Mouse (Mus musculus) liver, embryonic 12.5 days (tissue): ENCODE data around the gene Gm49394. TPM values are rescaled to one million over a fixed set of nuclear protein-coding genes. Genes with fewer than 3 reads are reported as not detected.

Experiments used
- ATAC-seq: fragments of 200-750 bp; cut with Nextera tagmentation; 2 replicates; pipeline ENCODE4 v1.8.0; 2017; ENCODE audit warnings: moderate number of reproducible peaks, mild to moderate bottlenecking, moderate library complexity
- H3K27ac ChIP-seq: fragments of 300-500 bp; sonication (generic); 2 replicates; pipeline ENCODE4 v1.5.1; 2016; ENCODE audit warnings: mild to moderate bottlenecking
- H3K27me3 ChIP-seq: fragments of 300-500 bp; sonication (generic); replicated peaks from 2 replicates; pipeline ENCODE4 v1.6.1; 2016; ENCODE audit warnings: mild to moderate bottlenecking, moderate library complexity
- H3K36me3 ChIP-seq: fragments of 300-500 bp; sonication (generic); 2 replicates; pipeline ENCODE4 v1.6.1; 2016; ENCODE audit warnings: mild to moderate bottlenecking, moderate library complexity
- H3K4me1 ChIP-seq: fragments of 300-500 bp; sonication (generic); 2 replicates; pipeline ENCODE4 v1.6.1; 2016
- H3K4me2 ChIP-seq: fragments of 300-500 bp; sonication (generic); 2 replicates; pipeline ENCODE4 v1.6.1; 2016; ENCODE audit warnings: mild to moderate bottlenecking, moderate library complexity
- H3K4me3 ChIP-seq: fragments of 300-500 bp; sonication (generic); 2 replicates; pipeline ENCODE4 v1.5.1; 2016; ENCODE audit warnings: mild to moderate bottlenecking, moderate library complexity
- H3K9ac ChIP-seq: fragments of 300-500 bp; sonication (generic); 2 replicates; pipeline ENCODE4 v1.6.1; 2016; ENCODE audit warnings: mild to moderate bottlenecking, moderate library complexity
- H3K9me3 ChIP-seq: fragments of 300-500 bp; sonication (generic); replicated peaks from 2 replicates; pipeline ENCODE4 v1.6.1; 2016; ENCODE audit warnings: mild to moderate bottlenecking, moderate library complexity
- WGBS: fragments of 180-500 bp; shearing (Covaris S2); methylation state at CpG from one replicate; pipeline ENCODE4 v1.1.7; 2016; ENCODE audit not compliant: insufficient replicate concordance; 5-methylcytosine and 5-hydroxymethylcytosine counted together
- polyA plus RNA-seq: library from polyadenylated mRNA; unstranded; fragments of >200 nt; fragmentation: Nextera tagmentation; extraction: Ambion mirVana; gene quantifications from 2 replicates; pipeline ENCODE4 v1.2.1, GENCODE M21; 2016

The Gm49394 gene
- polyA plus RNA-seq = not detected in 2 replicates

DNA sequence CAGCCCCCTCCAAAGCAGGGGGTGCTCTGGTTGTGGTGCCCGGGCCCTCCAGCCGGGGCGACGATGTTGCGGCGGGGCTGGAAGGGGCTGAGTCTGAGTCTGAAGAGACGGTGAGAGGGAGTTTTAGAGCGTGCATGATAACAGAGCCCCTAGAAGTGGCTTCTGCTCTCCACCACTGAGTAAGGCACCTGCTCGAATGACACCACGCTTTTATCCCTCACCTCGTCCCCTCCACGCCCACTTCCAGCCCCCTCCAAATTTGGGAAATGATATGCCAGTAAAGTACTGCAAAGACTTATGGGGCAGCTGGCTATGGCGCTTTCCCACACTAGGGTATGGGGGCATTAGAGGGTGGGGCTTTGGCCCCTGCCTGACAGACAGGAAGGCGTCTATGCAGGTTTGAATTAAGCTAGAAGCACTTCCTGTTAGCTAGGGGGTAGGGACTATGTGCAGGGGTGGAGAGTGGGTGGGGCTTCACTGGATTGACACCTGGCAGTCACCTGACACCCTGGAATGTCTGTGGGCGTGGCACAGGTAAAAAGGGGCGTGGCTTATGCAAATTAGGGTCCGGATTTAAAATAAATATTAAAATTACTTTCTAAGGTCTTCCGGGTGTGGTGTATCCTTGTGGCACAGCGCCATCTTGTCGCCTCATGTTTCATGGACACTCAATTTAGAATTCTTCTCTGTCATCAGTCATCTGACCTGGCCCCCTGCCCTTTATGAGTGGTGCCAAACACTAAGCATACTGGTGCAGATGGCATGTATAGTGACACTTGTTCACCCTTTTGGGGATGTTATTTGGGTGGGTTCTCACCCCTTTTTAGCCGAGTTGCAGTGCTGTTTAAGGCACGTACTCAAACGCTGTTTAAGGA lies at the start of gene Gm49394:
Gm49394 (minus strand) TSS at position 192 of the 875 bp plus-strand sequence.
- Histone ChIP-seq H3K4me3 (no peak within 1 kb of the TSS), H3K27me3 (peaks cover 28% of the 10 kb centered on the region), H3K4me1 (0 out of 2 replicates have a peak, but pooled peaks cover 3% of the 10 kb centered on the region), H3K27ac (no peak within 1 kb of the TSS), H3K9me3 (peaks cover 30% of the 10 kb centered on the region), H3K4me2 (no peak within 1 kb of the TSS), H3K9ac (no peak within 1 kb of the TSS), H3K36me3 (peaks cover 23% of the 10 kb centered on the region)
- WGBS = 75% methylated on average over 23 of the region's 23 CpGs
- ATAC-seq = no peak

DNA sequence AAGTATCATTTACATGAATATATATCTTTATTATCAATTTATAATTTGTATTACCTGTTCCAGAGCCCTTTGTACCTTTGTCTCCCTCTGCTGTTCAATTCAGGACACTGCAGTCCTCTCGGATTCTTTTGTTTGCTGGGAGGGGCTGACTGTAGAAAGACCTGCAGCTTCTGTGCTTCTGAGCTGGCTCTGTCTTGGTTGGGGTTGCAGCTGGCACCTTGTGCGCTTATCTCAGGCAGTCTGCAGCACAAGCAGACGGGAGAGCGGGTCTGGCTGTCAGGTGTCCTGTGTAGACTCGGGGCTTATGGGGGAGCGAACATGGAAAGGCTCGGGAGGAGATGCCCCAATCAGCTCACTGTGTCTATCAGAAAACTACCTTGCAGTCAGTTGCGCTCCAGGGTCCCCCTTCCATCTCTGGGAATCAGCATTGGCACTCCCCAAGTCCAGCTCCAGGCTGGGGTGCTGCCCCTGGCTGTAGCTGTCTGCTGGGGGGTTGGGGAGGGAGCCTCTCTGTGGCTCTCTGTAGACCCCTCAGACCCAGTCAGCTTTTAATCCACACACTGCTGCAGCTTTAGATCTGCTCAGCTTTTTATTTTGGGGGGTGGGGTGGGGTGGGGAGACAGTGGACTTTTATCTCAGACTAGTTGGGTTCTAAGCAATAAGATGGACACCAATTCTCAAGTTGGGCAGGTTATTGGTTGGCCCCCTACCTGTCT lies 45.2 kb upstream of the Gm49394 start:
- Histone ChIP-seq H3K27ac (no peak overlapping the region), H3K9ac (no peak overlapping the region), H3K36me3 (no peaks in the 10 kb centered on the region), H3K4me2 (no peak overlapping the region), H3K9me3 (no peaks in the 10 kb centered on the region), H3K4me1 (no peaks in the 10 kb centered on the region), H3K4me3 (no peak overlapping the region), H3K27me3 (no peaks in the 10 kb centered on the region)
- no peak for ATAC-seq
- 18% methylated on average over 8 of the region's 8 CpGs for WGBS

DNA sequence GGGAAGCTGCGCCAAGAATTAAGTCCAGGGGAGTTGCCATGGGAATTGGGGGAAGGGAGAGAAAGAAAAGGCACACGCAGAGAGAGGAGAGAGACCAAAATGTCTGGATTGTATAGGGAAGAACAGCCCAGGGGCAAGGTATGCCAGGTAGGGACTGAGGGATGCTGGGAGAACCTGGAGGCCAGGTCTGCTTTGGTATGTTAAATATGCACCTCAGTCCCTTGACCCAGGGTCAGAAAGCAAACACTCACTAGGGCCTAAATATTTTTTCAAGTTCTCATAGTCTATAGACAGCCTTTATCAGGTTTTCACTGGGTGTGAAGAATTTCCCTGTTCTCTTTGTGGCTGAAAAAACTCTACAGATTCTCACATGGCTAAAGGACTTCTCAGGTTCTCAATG lies 37.1 kb upstream of the Gm49394 start:
- ATAC-seq = no peak
- no peak overlapping the region for H3K9ac ChIP-seq
- H3K27ac ChIP-seq = no peak overlapping the region
- WGBS = 58% methylated on average over 2 of the region's 2 CpGs
- H3K27me3 ChIP-seq = no peaks in the 10 kb centered on the region
- H3K4me3 ChIP-seq = no peak overlapping the region
- no peaks in the 10 kb centered on the region for H3K4me1 ChIP-seq
- no peak overlapping the region for H3K4me2 ChIP-seq
- no peaks in the 10 kb centered on the region for H3K36me3 ChIP-seq
- no peaks in the 10 kb centered on the region for H3K9me3 ChIP-seq

DNA sequence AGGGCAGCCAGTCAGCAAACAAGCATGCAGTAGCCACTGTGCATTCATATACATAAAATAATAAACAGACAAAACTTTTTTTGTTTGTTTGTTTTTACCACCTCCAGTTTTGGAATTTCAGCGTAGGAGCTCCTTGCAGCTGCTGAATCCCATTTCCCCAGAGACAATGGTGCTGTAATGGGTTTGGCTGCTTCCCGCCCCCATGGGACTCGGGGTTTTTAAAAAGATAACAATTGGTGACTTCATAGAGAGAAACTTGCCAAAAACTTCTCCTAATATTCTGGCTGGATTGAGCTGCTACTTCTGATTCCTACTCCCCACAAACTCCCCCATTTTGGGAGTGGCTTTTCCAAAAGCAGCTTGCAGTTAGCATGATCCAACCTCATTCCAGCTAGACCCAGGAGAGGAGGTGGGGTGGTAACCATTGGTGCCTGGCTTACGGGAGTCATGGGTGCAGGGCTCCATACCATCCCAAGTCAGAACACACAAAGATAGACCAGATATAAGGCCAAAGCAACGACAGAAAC lies 29.7 kb upstream of the Gm49394 start:
- Histone ChIP-seq H3K4me2 (no peak overlapping the region), H3K4me1 (no peaks in the 10 kb centered on the region), H3K27ac (no peak overlapping the region), H3K9ac (no peak overlapping the region), H3K27me3 (no peaks in the 10 kb centered on the region), H3K9me3 (no peaks in the 10 kb centered on the region), H3K4me3 (no peak overlapping the region), H3K36me3 (no peaks in the 10 kb centered on the region)
- no peak for ATAC-seq
- 57% methylated on average over 5 of the region's 5 CpGs for WGBS

DNA sequence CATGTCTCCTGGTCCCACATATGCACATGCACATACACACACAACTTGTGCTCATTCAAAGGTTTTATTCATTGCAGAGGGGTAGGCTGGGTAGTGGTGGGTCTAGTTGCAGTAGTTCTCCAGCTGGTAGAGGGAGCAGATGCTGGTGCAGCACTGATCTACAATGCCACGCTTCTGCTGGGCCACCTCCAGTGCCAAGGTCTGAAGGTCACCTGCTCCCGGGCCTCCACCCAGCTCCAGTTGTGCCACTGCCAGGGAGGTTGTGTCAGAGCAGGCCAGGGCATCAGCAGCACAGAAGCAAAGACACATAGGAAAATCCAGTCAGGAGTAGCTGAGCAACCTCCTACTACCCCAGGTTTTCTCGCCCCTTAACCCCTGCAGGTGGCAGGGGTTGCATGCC lies 8.9 kb upstream of the Gm49394 start:
- Histone ChIP-seq H3K4me1 (no peaks in the 10 kb centered on the region), H3K9me3 (no peaks in the 10 kb centered on the region), H3K4me3 (no peak overlapping the region), H3K36me3 (no peaks in the 10 kb centered on the region), H3K27ac (no peak overlapping the region), H3K27me3 (0 out of 2 replicates have a peak, but pooled peaks cover 17% of the 10 kb centered on the region), H3K4me2 (no peak overlapping the region), H3K9ac (no peak overlapping the region)
- no peak for ATAC-seq
- WGBS = 66% methylated on average over 3 of the region's 3 CpGs

DNA sequence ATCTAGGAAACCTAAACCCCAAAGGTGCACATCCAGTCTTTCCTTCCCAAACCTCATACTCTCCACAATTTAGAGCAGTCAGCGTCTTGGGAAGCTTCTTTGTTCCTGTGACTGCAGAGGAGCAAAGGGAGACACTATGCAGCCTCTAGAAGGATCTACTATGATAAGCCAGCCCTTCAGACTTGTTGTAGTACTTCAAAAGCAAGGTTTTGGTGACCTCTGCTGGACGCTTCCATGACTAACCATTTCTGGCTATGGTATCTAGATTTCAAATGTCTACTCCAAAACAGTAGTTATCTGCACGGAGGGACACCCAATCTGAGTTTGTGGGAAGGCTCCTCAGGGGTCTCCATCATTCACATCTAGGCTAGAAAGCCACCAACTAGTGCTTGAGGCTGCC lies 5.9 kb upstream of the Gm49394 start:
- Histone ChIP-seq H3K9ac (no peak overlapping the region), H3K4me3 (no peak overlapping the region)
- no peak for ATAC-seq

DNA sequence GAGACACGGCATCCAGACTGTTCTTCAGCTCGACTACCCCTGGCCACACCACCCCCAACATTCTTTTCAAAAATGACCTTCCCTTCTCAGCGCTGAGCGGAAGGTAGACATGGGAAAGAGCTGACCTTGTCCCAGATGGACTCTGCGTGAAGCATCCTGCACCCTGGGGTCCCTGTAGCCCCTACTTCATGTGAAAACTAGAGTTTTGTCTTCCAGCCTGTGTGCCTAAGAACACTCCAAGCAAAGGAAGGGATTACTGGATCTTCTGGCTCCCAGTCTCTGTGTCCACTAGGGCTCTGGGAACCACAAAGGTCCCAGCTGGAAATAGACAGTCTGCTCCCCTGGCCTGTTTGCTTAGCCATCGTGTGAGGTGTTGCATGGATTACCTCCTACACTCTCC lies 5.4 kb upstream of the Gm49394 start:
- Histone ChIP-seq H3K27ac (no peak overlapping the region), H3K27me3 (0 out of 2 replicates have a peak, but pooled peaks cover 13% of the 10 kb centered on the region), H3K36me3 (no peaks in the 10 kb centered on the region), H3K9ac (no peak overlapping the region), H3K4me3 (no peak overlapping the region), H3K9me3 (peaks cover 14% of the 10 kb centered on the region), H3K4me1 (no peaks in the 10 kb centered on the region), H3K4me2 (no peak overlapping the region)
- ATAC-seq = no peak
- 58% methylated on average over 6 of the region's 6 CpGs for WGBS

More for the DNA sequence above, 5.9 kb upstream of the Gm49394 start:
- 3% methylated on average over 3 of the region's 3 CpGs for WGBS
- H3K4me2 ChIP-seq = no peak overlapping the region
- 0 out of 2 replicates have a peak, but pooled peaks cover 17% of the 10 kb centered on the region for H3K27me3 ChIP-seq
- H3K27ac ChIP-seq = no peak overlapping the region
- peaks cover 10% of the 10 kb centered on the region; the same call in 1 of the 2 replicates for H3K9me3 ChIP-seq
- no peaks in the 10 kb centered on the region for H3K36me3 ChIP-seq
- H3K4me1 ChIP-seq = no peaks in the 10 kb centered on the region

DNA sequence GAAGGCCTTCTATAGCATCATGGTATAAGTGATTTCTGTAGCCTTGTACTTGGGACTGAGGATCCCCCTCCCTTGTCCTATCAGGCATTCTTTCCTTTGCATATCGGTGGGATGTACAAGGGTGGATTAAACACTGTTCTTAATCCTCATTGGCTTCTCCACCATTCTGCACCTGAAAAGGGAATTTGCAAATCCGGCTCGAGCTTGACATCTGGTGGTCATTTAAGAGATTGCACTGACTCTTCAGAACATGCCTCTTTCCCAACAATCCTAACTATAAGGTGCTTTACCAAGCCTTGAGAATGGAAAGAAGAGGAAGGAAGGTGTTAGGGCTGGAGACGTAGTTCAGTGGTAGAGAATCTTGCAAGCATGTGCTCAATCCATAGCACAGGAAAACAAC lies 2.4 kb upstream of the Gm49394 start:
- H3K4me3 ChIP-seq = no peak overlapping the region
- no peak overlapping the region for H3K9ac ChIP-seq
- no peak overlapping the region for H3K27ac ChIP-seq
- H3K4me1 ChIP-seq = no peaks in the 10 kb centered on the region
- peaks cover 16% of the 10 kb centered on the region for H3K36me3 ChIP-seq
- no peak overlapping the region for H3K4me2 ChIP-seq
- H3K27me3 ChIP-seq = peaks cover 7% of the 10 kb centered on the region; the same call in 1 of the 2 replicates
- peaks cover 30% of the 10 kb centered on the region for H3K9me3 ChIP-seq
- ATAC-seq = no peak
- WGBS = 14% methylated on average over 4 of the region's 4 CpGs

DNA sequence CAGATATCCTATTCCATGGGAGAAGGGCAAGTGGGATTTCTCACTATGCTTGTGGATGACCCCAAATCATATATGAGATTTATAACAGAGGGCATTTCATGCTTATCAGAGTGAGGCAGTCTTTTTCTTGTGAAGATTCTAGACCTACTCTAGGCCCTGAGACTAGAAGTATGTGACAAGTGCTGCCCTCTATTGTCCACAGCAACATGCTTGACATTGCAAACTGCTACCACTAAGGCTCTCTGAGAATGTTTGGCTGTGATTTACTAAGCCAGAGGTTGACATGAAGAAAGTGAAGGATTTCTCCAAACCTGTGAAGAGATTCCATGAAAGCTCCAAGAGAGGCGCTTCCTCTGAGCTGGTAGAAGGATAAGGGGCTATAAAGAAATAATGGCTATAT lies 1.3 kb upstream of the Gm49394 start:
- peaks cover 30% of the 10 kb centered on the region for H3K9me3 ChIP-seq
- WGBS = 81% methylated on average over 1 of the region's 1 CpGs
- no peak overlapping the region for H3K4me2 ChIP-seq
- H3K27ac ChIP-seq = no peak overlapping the region
- no peak overlapping the region for H3K9ac ChIP-seq
- H3K4me1 ChIP-seq = no peaks in the 10 kb centered on the region
- ATAC-seq = no peak
- H3K36me3 ChIP-seq = peaks cover 23% of the 10 kb centered on the region
- peaks cover 17% of the 10 kb centered on the region for H3K27me3 ChIP-seq
- H3K4me3 ChIP-seq = no peak overlapping the region

DNA sequence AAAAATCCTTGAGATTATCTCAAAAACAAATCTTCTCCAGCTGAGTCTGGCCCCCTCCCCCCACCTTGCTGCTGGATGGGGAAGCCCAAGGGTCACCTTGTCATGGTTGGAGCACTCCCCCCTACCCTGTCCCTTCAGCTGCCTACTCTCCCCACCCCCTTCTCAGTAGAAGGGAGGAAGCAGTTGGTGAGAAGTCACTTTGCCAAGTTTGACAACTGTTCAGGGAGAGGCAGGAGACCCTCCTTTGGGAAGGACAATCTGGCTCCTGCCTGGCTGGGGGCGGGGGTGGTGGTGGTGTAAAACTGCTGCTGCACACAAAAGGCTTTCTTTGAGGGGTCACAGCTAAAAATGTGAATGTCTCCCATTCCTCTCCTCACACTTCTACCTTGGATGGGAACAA lies 1.4 kb downstream of the Gm49394 start:
- WGBS = 65% methylated on average over 1 of the region's 1 CpGs
- H3K9ac ChIP-seq = no peak overlapping the region
- no peak for ATAC-seq
- H3K27me3 ChIP-seq = peaks cover 45% of the 10 kb centered on the region
- no peak overlapping the region for H3K4me3 ChIP-seq
- peaks cover 30% of the 10 kb centered on the region for H3K9me3 ChIP-seq
- H3K27ac ChIP-seq = no peak overlapping the region
- H3K4me1 ChIP-seq = 0 out of 2 replicates have a peak, but pooled peaks cover 3% of the 10 kb centered on the region
- H3K4me2 ChIP-seq = no peak overlapping the region
- peaks cover 23% of the 10 kb centered on the region for H3K36me3 ChIP-seq

DNA sequence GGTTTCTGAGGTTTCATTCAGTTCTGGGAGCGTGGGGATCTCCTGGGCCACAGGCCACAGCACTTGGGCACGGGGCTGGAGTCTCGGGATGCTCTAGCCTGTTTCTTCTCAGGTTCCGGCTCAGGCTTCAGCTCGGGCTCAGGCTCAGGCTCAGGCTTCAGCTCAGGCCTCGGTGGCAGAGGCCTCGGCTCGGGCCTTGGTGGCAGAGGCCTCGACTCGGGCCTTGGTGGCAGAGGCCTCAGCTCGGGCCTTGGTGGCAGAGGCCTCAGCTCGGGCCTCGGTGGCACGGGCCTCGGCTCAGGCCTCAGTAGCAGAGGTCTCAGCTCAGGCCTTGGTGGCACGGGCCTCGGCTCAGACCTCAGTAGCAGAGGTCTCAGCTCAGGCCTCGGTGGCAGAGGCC lies 2.2 kb downstream of the Gm49394 start:
- Histone ChIP-seq H3K27ac (no peak overlapping the region), H3K4me2 (no peak overlapping the region), H3K4me3 (no peak overlapping the region), H3K27me3 (peaks cover 53% of the 10 kb centered on the region), H3K9me3 (peaks cover 30% of the 10 kb centered on the region), H3K9ac (no peak overlapping the region), H3K4me1 (0 out of 2 replicates have a peak, but pooled peaks cover 3% of the 10 kb centered on the region), H3K36me3 (peaks cover 23% of the 10 kb centered on the region)
- WGBS = 78% methylated on average over 18 of the region's 18 CpGs
- no peak for ATAC-seq

DNA sequence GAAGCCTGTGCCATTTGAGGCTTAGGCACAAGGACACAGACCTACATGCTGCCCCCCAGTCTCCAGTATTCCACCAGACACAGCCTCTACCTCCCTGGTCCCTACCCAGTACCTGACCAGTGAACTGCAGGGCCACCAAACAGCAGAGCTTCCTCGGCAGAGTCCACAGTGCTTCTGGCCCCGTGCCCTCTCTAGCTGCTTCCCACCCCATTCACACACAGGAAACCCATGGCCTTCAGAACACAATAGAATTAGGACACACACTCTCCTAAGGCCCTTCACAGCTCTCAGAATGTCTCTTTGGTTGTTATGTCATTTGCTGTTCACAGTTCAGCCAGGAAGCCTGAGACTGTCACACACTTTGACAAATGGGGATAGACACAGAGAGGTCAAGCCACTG lies 3.1 kb downstream of the Gm49394 start, which contains the start of gene Igf2:
Igf2 (minus strand) TSS at position 158 of the 400 bp plus-strand sequence.
- Histone ChIP-seq H3K27me3 (peaks cover 61% of the 10 kb centered on the region), H3K4me3 (no peak within 1 kb of the TSS), H3K9ac (no peak within 1 kb of the TSS), H3K36me3 (peaks cover 23% of the 10 kb centered on the region), H3K9me3 (peaks cover 30% of the 10 kb centered on the region), H3K27ac (no peak within 1 kb of the TSS), H3K4me1 (0 out of 2 replicates have a peak, but pooled peaks cover 3% of the 10 kb centered on the region), H3K4me2 (no peak within 1 kb of the TSS)
- 33% methylated on average over 2 of the region's 2 CpGs for WGBS
- no peak for ATAC-seq
